ENCODE assay signal across 13 mouse cellular contexts in the genomic region with DNA sequence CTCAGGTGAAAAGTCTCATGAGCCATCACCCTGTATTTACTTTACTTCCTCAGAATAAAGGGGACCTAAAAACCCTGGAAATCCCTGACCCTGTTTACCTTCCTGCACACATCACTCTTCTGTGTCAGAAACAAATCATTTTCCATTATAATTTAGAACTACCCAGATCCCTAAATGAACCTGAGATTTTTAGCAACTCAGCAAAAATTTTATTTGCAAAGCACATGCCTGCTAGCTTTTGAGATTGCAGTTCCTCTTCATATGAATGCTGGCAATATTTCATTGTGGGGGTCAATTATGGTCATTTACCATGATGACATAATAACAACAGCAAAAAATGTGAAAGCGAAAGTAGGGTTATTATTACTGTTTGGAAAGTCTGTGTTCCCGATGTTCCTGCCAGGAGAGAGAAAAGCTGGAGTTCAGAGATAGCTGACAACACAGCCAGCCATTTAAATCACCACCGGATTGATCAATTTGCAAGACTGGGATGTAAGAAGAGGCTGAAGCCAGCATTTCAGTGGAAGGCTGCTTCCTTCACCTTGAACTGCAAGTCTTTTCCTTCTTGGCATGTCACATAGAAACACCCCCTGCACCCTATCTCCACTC.
"Had no signal": no experiment of that assay in that cellular context is flagged by ENCODE, and none has a peak within 500 bp of the region (broad histone marks: within the 10 kb centered on the region; RNA-seq: fewer than 3 reads in every experiment).

No protein-coding gene starts in this region.

- H3K9me3 ChIP-seq: intestine, embryonic 15.5 days; limb, embryonic 13.5 days; midbrain, embryonic 13.5 days; neural tube, embryonic 15.5 days had no signal

- H3K36me3 ChIP-seq: intestine, embryonic 15.5 days; limb, embryonic 13.5 days; midbrain, embryonic 13.5 days; neural tube, embryonic 15.5 days had no signal

- H3K27ac ChIP-seq: intestine, embryonic 15.5 days; limb, embryonic 13.5 days; liver, embryonic 14.5 days; midbrain, embryonic 13.5 days; neural tube, embryonic 15.5 days had no signal

- DNase-seq: kidney, adult 18-20 months; kidney, postnatal 10 days; kidney, postnatal 4 days; lung, adult 18-20 months; retina, postnatal 1 day; right cerebral cortex, postnatal 4 days; spleen, adult 18-20 months; thymus, adult 2 months had no signal

- H3K9ac ChIP-seq: intestine, embryonic 15.5 days; limb, embryonic 13.5 days; liver, embryonic 14.5 days; midbrain, embryonic 13.5 days; neural tube, embryonic 15.5 days had no signal

- ATAC-seq: intestine, embryonic 15.5 days; midbrain, embryonic 13.5 days had no signal

- H3K4me1 ChIP-seq: intestine, embryonic 15.5 days; limb, embryonic 13.5 days; midbrain, embryonic 13.5 days had no signal

- H3K4me3 ChIP-seq: intestine, embryonic 15.5 days; limb, embryonic 13.5 days; midbrain, embryonic 13.5 days; neural tube, embryonic 15.5 days had no signal
